ENCODE assay signal across 27 mouse cellular contexts in the genomic region with DNA sequence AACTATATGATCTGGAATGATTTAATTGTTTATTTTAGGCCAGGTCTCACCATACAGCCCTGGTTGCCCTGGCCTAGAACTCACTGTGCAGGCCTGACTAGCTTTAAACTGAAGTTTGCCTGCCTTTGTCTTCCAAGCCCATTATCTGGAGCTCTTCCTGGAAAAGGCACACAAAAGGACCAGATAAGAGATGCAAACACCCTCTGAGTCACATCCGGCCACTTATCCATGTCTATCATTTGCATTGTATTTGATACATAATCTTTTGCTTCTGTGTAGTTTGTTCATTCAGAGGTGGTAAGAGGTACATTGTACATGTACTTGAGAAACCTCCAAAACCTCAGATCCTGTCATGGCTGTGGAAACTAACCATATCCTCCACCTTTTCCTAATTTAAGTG. TPM values are rescaled to one million over a fixed set of nuclear protein-coding genes. Genes with fewer than 3 reads are reported as not detected.
"Had no signal": no experiment of that assay in that cellular context is flagged by ENCODE, and none has a peak within 500 bp of the region (broad histone marks: within the 10 kb centered on the region; RNA-seq: fewer than 3 reads in every experiment).

No protein-coding gene starts in this region.

- H3K9ac ChIP-seq: embryonic facial prominence, embryonic 12.5 days; embryonic facial prominence, embryonic 13.5 days; embryonic facial prominence, embryonic 15.5 days; forebrain, embryonic 12.5 days; forebrain, embryonic 13.5 days; forebrain, embryonic 15.5 days; forebrain, postnatal 0 days had no signal

- H3K4me3 ChIP-seq: embryonic facial prominence, embryonic 10.5 days; embryonic facial prominence, embryonic 12.5 days; embryonic facial prominence, embryonic 13.5 days; embryonic facial prominence, embryonic 15.5 days; erythroblast, embryonic 14.5 days; forebrain, embryonic 12.5 days; forebrain, embryonic 13.5 days; forebrain, embryonic 15.5 days; gastrocnemius, adult 2 months; heart, adult 2 months; heart, embryonic 10.5 days had no signal

- H3K9me3 ChIP-seq: embryonic facial prominence, embryonic 10.5 days; embryonic facial prominence, embryonic 12.5 days; embryonic facial prominence, embryonic 13.5 days; embryonic facial prominence, embryonic 15.5 days; forebrain, embryonic 12.5 days; forebrain, embryonic 13.5 days; forebrain, embryonic 15.5 days; heart, embryonic 10.5 days had no signal

- H3K4me2 ChIP-seq: embryonic facial prominence, embryonic 12.5 days; embryonic facial prominence, embryonic 13.5 days; embryonic facial prominence, embryonic 15.5 days; forebrain, embryonic 12.5 days; forebrain, embryonic 13.5 days; forebrain, embryonic 15.5 days had no signal

- H3K4me1 ChIP-seq: embryonic facial prominence, embryonic 10.5 days; embryonic facial prominence, embryonic 12.5 days; embryonic facial prominence, embryonic 15.5 days; forebrain, embryonic 12.5 days; forebrain, embryonic 13.5 days; forebrain, embryonic 15.5 days; heart, embryonic 10.5 days had no signal

- H3K27me3 ChIP-seq: embryonic facial prominence, embryonic 12.5 days; embryonic facial prominence, embryonic 13.5 days; embryonic facial prominence, embryonic 15.5 days; forebrain, embryonic 12.5 days; forebrain, embryonic 13.5 days; forebrain, embryonic 15.5 days had no signal

- ATAC-seq: forebrain, embryonic 13.5 days; forebrain, embryonic 14.5 days; forebrain, embryonic 15.5 days; forebrain, embryonic 16.5 days; forebrain, postnatal 0 days had no signal

- DNase-seq: cerebellum, adult 9-10 months; cerebellum, adult 9-11 months; cerebellum, postnatal 10 days; cerebellum, postnatal 14 days; cerebellum, postnatal 25 days; cerebellum, postnatal 36 days; embryo, embryonic 11 days; forebrain, postnatal 0 days; gastrocnemius, adult 2 months; gastrocnemius, postnatal 10 days; gastrocnemius, postnatal 14 days; gastrocnemius, postnatal 36 days; heart, adult 18-20 months; heart, adult 2 months had no signal

- H3K27ac ChIP-seq: embryonic facial prominence, embryonic 10.5 days; embryonic facial prominence, embryonic 12.5 days; embryonic facial prominence, embryonic 13.5 days; embryonic facial prominence, embryonic 15.5 days; forebrain, embryonic 12.5 days; forebrain, embryonic 13.5 days; forebrain, embryonic 15.5 days; gastrocnemius, adult 2 months; heart, adult 2 months; heart, embryonic 10.5 days had no signal

- H3K36me3 ChIP-seq: embryonic facial prominence, embryonic 10.5 days; embryonic facial prominence, embryonic 12.5 days; embryonic facial prominence, embryonic 13.5 days; embryonic facial prominence, embryonic 15.5 days; forebrain, embryonic 12.5 days; forebrain, embryonic 15.5 days; heart, embryonic 10.5 days had no signal

RNA-seq across cellular contexts. Expression of gene Mx1, which starts 39.1 kb away (rescaled TPM):
- polyA plus RNA-seq: embryonic facial prominence, embryonic 10.5 days; embryonic facial prominence, embryonic 11.5 days; erythroblast, embryonic 14.5 days; forebrain, embryonic 11.5 days; forebrain, embryonic 13.5 days; forebrain, embryonic 14.5 days; forebrain, embryonic 15.5 days; forebrain, embryonic 16.5 days; heart, embryonic 10.5 days had no signal
